Mouse (Mus musculus) lung, postnatal 0 days (tissue): ENCODE data around the gene Gas2l1.

Experiments used
- CTCF ChIP-seq: IDR thresholded peaks from 2 replicates; pipeline ENCODE4 v1.5.1; 2016; ENCODE audit warnings: antibody characterized with exemption, mild to moderate bottlenecking
- EP300 ChIP-seq: IDR thresholded peaks from 2 replicates; pipeline ENCODE4 v1.6.1; 2016; ENCODE audit warnings: antibody characterized with exemption, mild to moderate bottlenecking, control low read depth

DNA sequence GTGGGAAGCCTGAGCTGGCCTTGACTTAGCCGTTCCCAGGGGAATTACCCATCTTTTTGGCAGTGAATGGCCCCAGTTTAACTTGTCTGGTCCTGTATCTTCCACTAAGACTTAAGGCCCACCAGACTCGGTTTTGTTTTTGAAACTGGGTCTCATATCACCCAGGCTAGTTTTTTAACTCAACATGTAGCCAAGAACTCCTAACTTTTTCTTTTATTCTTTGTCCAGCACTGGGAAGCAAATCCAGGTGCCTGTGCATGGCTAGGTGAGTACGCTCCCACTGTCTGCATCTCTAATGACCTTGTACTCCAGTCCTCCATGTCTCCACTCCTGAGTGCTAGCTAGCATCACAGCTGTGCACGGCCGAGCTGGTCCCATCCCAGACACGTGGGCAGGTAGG, 36.5 kb upstream of the Gas2l1 start:
- no peak for TF ChIP-seq CTCF
- TF ChIP-seq EP300 = no peak
